Mouse (Mus musculus): Measurements from ENCODE around the gene Fbxw9.
"Not testable (repeated sequence)": the region's sequence is repeated elsewhere in the genome, so short reads cannot be mapped to it uniquely, and the experiment has no call there.

Fbxw9 gene

DNA sequence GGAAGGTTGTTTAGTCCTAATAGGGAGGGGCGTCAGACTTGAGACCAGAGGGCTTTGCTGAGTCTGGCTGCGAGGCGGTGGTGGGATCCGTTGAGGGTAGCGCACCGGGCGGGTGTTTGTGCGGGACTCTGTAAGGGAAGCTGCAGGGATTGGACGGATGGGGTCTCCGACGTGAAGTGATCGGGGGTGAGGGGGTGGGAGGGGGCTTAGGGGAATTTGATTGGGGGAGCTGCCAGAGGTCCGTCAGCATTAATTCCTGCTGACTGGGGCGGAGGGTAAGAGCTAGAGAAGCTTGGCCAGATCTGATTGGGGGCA lies 22.5 kb upstream of the Fbxw9 start:
- peak; percentile 67 for DNase-seq (ENCODE audit: low spot score)

DNA sequence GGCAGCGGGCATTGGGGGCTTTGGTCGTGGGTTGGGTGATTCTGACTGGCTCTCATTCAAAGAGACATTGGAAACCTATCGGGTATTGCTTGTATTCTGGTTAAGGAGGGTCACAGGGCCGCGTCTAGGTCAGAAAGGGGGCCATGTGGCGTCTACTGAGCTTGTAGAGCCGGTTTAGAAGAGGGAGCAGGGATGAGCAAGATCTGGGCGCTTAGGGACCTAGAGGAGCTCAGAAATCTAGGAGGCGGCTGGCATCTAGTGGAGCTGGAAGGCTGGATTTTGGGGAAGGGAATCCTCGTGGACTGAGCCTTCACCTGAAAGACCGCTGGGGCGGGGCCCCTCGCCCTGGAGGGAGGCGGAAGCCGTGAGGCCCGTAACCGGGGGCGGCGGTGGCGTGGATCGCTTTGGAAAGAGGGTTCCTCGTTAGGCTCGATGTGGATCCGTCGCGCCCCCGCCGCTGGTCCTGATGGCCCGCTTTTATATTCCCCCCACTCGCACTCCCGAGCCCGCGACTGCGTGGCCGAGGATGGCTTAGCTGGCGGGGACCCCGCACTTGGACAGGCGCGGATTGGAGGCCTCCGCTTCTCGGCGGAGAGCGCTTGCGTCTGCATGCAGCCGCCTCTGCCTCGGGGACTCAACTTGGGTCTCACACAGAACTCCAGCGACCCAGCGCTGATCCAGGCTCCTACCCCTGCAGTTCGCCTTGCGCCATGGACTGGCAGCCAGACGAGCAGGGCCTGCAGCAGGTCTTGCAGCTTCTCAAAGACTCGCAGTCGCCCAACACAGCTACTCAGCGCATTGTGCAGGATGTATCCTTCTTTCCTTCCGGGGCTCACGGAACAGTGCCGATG lies 21.9 kb upstream of the Fbxw9 start:
- DNase-seq (ENCODE audit: low spot score) = peak; percentile 71

DNA sequence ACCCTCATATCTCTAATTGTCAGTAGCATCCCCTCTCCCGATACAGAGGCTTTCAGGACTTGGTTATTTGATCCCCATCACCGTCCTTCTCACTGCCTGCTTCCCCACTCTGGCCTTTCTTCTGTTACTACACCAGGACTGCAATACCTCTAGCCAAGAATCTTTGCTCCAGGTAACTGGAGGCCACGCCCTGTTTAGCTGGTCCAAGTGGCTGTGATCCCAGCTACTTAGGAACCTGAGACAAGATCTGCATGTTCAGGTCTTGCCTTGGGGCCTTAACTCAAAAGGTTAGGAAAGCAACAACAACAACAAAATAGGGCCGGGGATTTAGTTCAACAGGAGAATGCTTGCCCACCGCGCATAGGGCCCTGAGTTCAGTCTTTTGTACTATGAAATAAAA lies 16.2 kb upstream of the Fbxw9 start:
- no peak for DNase-seq (ENCODE audit: low spot score)

DNA sequence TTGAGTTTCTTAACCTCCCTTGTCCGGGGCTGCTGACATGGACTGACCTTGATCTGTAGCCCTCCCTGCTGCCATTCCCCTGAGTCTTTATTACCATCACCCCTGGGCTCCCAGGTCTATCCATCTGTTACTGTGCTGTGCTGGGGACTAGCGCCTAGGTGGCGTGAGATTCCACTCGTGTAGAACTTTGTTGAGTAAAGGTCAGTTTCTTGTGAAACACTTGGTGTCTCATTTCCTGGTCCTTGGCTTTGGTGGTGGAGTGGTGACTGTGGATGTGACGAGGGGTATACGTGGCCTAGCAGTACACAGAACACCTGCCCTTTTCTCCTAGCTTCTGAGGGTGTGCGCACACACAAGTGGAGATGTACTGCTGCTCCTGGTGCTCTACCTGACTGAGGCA lies 2.5 kb upstream of the Fbxw9 start:
- DNase-seq (ENCODE audit: low spot score) = no peak

DNA sequence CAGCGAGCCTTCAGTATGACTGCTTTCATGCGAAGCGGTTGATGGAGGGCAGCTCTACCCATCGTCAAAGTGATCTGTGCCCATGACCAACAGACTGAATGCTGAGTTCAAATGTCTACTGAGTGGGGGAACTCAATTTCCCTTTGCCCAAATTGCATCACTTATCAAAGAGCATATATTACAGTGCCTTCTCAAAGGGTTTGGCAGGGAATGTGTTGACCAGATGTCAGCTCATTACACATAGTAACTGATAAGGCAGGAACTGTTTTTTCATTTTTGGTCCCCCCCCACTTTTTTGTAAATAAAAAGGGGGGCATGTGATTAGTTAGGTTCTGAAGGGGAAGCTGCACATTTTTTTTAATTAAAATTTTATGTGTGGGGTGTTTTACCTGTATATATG lies 2.7 kb downstream of the Fbxw9 start:
- no peak for DNase-seq (ENCODE audit: low spot score)

DNA sequence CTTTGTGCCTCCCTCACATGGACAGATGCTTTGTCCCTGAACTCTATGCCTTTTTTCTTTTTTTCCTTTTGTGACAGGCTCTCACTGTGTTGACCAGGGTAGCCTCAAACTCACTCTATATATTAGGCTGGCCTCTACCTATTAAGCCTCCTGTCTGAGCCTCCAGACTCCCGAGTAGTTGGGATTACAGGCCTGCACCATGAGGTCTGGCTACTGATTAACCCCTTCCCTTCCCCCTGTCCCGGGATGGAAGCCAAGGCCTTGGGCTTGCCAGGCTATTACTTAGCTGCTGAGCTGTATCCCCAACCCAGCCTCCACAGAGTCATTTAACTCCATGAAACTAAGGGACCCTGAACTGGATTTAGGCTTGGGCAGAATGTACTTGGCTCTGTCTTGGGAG lies 5.4 kb downstream of the Fbxw9 start:
- DNase-seq (ENCODE audit: low spot score) = no peak

DNA sequence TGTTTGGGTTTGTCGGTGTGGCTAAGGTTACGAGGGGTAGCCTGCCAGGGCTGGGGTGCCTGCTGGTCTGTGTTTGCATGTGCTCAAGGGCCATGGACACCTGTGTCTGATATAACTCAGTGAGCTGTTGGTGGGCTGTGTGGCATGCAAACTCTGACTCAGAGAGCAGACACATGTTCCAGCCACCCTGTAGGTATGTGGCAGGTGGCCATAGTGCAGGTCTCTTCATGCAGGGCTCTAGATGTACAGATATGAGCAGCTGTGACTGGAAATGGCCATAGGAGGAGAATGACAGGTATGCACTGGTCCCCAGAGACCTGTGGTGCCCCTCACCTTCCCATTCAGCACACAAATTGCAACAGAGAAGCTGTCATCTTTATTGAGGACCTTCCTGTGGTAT lies 7.3 kb downstream of the Fbxw9 start:
- no peak for DNase-seq (ENCODE audit: low spot score)

DNA sequence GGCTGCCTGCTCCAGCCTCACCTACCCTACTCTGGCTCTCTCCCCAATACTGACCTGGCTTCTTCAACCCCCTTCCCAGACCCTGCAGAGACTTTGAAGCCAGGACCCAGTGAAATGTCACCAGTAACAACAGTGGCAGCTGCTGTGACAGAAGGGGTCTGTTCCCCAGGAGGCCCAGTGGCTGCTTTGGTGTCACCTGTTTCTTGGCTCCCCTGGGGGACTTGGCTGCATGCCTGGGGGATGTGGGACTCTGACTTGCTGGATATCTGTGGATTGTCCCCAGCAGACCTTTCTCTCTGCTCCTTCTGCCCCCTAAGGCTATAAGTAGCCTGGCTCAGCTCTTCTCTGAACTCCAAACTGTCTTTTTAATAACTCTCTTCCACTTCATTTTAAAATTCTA lies 8.1 kb downstream of the Fbxw9 start, which contains the start of gene Gm5741:
Gm5741 (minus strand) TSS at position 1 of the 400 bp plus-strand sequence.
- DNase-seq (ENCODE audit: low spot score) = no peak

DNA sequence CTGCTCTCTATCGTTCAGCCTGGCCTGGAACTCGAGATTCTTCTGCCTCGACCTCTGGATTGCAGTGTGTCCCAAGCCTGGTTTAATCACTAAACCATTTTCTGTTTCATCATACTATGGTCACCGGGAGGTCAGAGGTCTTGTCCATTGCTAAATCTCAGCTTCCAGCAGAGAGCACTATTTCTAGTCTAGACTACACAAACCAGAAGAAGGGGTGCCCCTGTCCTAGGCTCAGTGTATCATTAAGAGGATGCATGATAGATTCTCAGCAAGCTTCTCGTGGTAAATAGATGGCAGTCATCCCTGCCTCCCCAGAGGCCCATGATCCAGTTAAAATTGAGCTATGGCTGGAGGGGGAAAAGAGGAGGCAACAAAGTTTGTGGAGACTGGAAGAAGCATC lies 11.2 kb downstream of the Fbxw9 start:
- DNase-seq (ENCODE audit: low spot score) = peak; percentile 36

DNA sequence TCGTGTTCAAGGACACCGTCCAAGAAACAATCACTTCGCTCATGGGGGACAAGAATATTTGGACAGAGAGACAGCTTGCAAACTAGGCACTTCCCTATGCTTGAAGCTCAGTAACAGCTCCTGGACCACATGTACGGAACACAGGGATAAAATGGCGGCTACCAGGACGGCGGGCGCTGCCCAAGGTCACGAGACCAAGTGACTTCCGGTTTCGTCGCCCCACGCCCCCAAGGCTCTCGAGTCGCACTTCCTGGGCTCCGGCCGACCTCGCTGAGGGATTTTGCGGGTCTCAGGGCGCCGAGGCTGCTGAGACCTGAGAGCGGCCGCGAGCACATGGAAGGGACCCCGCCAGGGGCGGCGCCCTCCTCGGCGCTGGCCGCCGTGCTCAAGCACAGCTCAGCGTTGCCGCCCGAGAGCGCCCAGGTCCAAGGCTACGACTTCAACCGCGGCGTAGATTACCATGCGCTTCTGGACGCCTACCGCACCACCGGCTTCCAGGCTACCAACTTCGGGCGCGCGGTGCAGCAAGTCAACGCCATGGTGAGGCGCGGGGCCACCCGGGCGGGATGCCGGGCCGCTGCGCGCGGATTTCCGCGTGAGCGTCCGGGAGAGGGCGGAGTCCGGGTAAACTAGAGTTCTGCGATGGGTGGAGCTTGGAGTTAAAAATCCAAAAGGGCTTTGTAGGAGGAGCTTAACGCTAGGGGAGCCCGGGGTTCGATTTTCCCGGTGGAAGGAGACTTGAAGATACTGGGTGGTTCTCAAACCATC lies 11.8 kb downstream of the Fbxw9 start, which contains the start of gene Dhps:
Dhps (plus strand) TSS at position 244 of the 768 bp plus-strand sequence.
- DNase-seq (ENCODE audit: low spot score) = peak; percentile 94

DNA sequence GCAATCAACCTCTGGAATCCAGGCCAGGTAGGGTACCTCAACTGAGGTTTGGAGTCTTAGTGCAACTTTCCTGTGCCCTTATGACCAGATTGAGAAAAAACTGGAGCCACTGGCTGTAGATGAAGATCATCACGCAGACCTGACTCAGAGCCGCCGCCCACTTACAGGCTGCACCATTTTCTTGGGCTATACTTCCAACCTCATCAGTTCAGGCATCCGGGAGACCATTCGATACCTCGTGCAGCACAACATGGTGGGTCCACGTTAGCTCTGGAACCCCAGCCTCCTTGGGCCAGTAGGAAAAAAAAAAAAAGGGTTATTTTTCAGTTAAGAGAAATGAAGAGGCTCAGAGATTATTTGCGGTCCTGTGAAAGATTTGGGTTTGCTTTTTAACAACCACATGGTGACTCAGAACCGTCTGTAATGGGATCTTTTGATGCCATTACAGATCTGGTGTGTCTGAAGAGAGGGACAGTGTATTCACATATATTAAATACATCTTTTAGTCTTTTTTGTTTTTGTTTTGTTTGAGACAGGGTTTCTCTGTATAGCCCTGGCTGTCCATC lies 12.6 kb downstream of the Fbxw9 start:
- DNase-seq (ENCODE audit: low spot score) = no peak

DNA sequence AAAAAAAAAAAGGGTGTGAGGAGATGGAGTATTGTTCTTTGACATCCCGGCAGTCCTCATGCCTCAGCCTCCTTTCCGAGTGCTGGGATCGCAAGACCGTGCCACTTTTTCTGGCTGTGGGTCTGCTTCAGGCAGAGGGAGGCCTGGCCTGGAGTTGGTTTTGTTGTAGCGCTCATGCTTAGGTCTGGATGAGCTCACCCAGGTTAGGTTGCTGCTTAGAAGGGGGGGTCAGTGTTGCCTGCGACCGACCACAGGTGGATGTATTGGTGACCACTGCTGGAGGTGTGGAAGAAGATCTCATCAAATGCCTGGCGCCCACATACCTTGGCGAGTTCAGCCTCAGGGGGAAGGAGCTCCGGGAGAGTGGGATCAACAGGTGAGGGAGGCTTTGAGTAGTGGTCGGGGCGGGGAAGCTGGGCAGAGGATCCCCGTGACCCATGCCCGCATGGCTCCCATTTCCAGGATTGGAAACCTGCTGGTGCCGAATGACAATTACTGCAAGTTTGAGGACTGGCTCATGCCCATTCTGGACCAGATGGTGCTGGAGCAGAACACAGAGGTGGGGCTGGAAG lies 13.3 kb downstream of the Fbxw9 start:
- no peak for DNase-seq (ENCODE audit: low spot score)

DNA sequence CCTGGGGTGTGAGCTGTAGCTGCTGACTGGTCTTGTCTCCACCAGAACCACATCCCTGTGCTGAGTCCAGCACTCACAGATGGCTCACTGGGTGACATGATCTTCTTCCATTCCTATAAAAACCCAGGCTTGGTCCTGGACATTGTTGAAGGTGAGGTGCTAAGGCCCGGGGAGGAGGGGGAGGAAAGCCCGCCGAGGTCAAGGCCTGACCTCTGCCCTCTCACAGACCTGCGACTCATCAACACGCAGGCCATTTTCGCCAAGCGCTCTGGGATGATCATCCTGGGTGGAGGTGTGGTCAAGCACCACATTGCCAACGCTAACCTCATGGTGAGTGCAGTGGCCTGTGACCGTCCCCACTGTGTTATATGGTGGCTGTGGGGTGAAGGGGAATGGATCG lies 14.3 kb downstream of the Fbxw9 start:
- DNase-seq (ENCODE audit: low spot score) = no peak

DNA sequence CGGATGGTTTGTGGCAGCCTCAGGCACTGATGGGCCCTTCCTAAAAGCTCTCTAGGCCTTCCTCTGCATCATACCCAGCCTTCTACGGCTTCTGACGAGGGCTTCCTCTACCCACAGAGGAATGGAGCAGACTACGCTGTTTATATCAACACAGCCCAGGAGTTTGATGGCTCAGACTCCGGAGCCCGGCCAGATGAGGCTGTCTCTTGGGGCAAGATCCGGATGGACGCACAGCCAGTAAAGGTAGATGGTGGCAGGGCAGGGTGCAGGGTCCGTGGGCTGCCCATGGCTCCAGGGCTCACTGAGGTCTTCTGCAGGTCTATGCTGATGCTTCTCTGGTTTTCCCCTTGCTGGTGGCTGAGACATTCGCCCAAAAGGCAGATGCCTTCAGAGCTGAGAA lies 14.8 kb downstream of the Fbxw9 start:
- DNase-seq (ENCODE audit: low spot score) = no peak

DNA sequence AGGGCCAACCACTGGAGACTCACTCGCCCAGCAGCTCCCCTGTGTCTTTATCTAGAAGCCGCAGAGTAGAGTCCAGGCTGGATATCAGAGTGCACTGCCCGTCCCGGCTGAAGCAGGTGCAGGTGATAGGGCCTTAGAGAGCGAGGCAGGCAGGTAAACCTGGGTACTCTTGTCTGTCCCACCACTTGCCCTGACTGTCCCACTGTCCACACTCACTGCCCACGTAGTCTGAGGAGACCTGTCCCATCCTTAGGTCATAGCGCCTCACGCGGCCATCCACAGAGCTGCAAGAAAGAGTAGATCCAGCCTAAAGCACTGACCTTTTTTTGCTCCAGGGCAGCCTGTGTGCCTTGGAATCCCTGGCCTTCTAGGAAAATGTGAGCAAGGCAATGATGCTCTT lies 16.1 kb downstream of the Fbxw9 start:
- DNase-seq (ENCODE audit: low spot score) = no peak

DNA sequence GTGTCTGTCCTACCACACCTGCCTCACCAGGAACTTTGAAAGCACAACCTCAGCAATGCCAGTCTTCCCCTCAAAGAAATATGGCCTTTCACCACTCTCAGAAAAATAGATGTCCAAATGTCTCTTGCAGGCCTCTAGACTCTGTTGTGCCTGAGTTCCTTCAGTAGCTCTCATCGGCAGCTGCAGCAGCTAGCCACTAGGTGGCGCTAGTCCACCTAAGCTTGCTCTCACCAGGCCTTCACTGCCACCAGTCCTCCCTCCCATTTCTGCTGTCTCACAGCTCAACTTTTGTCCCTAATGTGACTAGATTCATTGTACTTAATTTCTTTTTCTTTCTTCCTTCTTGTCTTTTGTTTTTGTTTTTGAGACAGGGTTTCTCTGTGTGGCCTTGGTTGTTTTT lies 17.1 kb downstream of the Fbxw9 start:
- DNase-seq (ENCODE audit: low spot score) = peak; percentile 90

DNA sequence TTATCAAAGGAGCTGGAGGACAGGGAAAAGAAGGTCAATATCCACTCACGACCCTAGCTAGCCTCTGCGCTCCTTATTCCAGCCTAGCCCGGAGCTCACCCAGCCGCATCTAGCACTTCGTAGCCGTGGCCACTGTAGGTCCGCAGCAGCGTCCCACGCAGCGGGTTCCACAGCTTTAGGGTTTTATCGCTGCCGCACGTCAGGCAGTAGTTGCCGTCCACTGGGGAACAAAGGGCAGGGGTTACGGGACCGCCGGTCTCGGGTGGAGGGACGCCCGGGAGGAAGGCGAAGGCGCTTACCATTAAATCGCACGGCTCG lies 20.3 kb downstream of the Fbxw9 start:
- peak; percentile 32 for DNase-seq (ENCODE audit: low spot score)

DNA sequence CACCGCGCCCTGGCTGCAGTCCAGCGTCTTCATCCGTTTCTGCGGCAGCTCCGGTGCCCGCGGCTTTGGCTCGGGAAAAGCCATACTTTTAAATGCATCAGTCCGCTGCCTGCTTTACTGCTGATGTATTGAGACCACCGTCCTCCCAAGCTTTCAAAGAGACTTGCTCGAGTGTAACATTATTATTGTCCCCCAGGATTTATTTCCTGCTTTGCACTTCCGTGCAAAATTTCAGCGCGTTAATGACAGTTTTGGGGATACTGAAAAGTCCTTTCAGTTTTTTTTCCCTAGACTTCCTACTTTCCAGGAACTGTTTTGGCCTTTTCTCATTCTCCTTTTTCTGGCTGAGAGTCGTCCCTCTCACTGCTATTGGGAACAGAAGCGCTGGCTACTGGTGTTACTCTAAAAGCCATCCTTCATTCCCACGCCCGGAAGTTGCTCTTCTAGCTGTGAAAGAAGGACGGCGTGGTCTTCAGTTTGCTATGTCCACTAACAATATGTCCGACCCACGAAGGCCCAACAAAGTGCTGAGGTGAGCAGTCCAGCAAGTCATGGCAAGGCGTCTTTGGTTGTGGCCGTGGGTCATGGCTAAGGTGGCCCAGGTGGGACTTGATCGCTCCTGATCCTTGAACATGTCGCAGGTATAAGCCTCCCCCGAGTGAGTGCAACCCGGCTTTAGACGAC lies 20.8 kb downstream of the Fbxw9 start, which contains the start of gene Wdr83os:
Wdr83os (plus strand) TSS at position 209 of the 684 bp plus-strand sequence.
- DNase-seq (ENCODE audit: low spot score) = peak; percentile 84

DNA sequence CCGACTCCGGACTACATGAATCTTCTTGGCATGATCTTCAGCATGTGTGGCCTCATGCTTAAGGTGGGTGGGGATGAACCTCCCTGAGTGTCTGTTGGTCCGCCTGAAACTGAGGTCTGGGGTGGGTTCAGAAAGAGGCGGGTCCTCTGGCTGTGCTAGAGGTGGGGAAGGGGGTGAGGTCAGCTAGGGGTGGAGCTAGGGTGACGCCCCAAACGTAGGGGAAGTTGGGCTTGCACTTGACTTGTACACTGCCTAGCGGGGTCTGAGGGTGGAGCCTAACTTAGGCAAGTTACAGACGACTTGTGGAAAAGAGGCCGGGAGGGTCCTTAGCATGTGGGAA lies 21.3 kb downstream of the Fbxw9 start, which contains the start of gene Wdr83:
Wdr83 (minus strand) TSS at position 91 of the 340 bp plus-strand sequence.
- DNase-seq (ENCODE audit: low spot score) = peak; percentile 64

DNA sequence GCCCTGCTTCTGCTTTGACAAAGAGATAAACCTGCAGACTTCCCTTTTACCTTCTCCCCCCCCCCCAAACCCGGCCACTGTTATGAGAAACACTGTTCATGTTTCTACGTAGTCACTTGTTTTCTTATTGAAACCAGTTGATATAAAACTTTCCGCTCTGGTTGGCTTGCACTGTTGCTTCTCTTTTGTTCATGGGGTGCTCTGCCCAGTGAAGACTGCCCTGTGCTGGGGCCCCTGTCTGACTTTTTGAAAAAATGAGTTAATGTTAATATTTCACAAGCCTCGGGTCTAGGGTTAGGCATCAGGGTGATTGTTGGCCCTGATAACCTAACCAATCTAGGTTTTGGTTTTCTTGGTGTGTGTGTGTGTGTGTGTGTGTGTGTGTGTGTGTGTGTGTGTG lies 22.3 kb downstream of the Fbxw9 start:
- not testable (repeated sequence) for DNase-seq (ENCODE audit: low spot score)

DNA sequence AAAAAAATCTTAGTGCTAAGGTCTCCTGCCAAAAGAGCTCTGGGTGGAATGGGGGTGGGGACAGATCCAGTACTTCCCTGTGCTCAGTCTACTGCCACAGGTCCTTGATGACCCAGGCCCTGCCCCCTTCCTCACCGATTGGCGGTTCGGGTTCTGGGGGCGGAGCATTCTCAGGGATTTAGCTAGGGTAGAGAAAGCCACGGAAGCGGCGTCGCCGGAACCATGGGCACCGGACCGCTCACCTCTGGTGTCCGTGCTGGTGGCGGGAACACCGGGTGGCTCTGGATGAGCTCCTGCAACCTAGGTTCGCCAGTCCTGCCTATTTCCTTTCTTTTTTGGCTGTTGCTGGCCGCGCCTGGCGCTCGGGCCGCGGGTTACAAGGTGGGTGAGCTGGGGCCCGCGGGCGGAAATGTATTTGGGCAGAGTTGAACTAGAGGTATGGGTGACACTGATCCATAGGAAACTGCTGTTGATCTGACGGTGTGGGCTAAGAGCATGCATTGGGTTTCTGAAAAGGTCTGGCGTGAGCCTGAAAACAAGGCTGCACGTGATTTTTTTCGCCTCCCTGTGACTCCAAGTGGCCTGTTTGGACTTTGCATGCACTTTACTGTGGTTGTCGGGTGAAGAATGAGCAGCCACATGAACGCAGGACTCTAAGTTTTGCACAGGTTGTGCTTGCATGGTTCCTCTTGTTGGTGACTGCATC lies 23.4 kb downstream of the Fbxw9 start, which contains the start of gene Man2b1:
Man2b1 (plus strand) TSS at position 163 of the 706 bp plus-strand sequence.
- DNase-seq (ENCODE audit: low spot score) = peak; percentile 80

All from MN1 (cell line).